Mouse (Mus musculus) heart, postnatal 0 days (tissue): ENCODE measurements at regions not wholly inside any gene's neighbourhood (a gene's known extent, or its start where the extent isn't known, plus 50 kb on each side); places are given as distances from the start of the nearest gene placed in this dataset.

ENCODE experiments used
- ATAC-seq: fragments of 200-750 bp; cut with Nextera tagmentation; 2 replicates; pipeline ENCODE4 v1.8.0; 2017; ENCODE audit warnings: low read depth, moderate number of reproducible peaks, moderate library complexity; ENCODE audit not compliant: insufficient read depth
- DNase-seq: peaks from one replicate; pipeline ENCODE4 v3.0.0-alpha.2; 2016; ENCODE audit warnings: low spot score
- H3K27ac ChIP-seq: fragments of 300-500 bp; sonication (generic); 2 replicates; pipeline ENCODE4 v1.5.1; 2014; ENCODE audit warnings: low read depth, mild to moderate bottlenecking
- H3K27me3 ChIP-seq: fragments of 300-500 bp; sonication (generic); 2 replicates; pipeline ENCODE4 v1.6.1; 2014; ENCODE audit warnings: low read length, mixed read lengths; ENCODE audit not compliant: control insufficient read depth, insufficient read depth
- H3K36me3 ChIP-seq: fragments of 300-500 bp; sonication (generic); replicated peaks from 2 replicates; pipeline ENCODE4 v1.6.1; 2014; ENCODE audit warnings: low read length, mixed read lengths; ENCODE audit not compliant: control insufficient read depth, insufficient read depth
- H3K4me1 ChIP-seq: fragments of 300-500 bp; sonication (generic); 2 replicates; pipeline ENCODE4 v1.6.1; 2014; ENCODE audit warnings: antibody characterized with exemption; ENCODE audit not compliant: control insufficient read depth, insufficient read depth
- H3K4me2 ChIP-seq: fragments of 300-500 bp; sonication (generic); 2 replicates; pipeline ENCODE4 v1.6.1; 2014; ENCODE audit warnings: low read depth, mild to moderate bottlenecking, low read length, moderate library complexity
- H3K4me3 ChIP-seq: fragments of 300-500 bp; sonication (generic); 2 replicates; pipeline ENCODE4 v1.5.1; 2014; ENCODE audit warnings: low read depth, low read length
- H3K9ac ChIP-seq: fragments of 300-500 bp; sonication (generic); replicated peaks from 2 replicates; pipeline ENCODE4 v1.6.1; 2014; ENCODE audit warnings: low read depth, low read length, mixed read lengths
- H3K9me3 ChIP-seq: fragments of 300-500 bp; sonication (generic); replicated peaks from 2 replicates; pipeline ENCODE4 v1.6.1; 2016; ENCODE audit warnings: low read length; ENCODE audit not compliant: control insufficient read depth
- CTCF ChIP-seq: IDR thresholded peaks from 2 replicates; pipeline ENCODE4 v1.5.1; 2016; ENCODE audit warnings: antibody characterized with exemption, control low read depth, low read depth
- EP300 ChIP-seq: IDR thresholded peaks from 2 replicates; pipeline ENCODE4 v1.6.1; 2016; ENCODE audit warnings: antibody characterized with exemption, low read depth
- WGBS: fragments of 180-500 bp; shearing (Covaris S2); extraction: QIAGEN DNeasy Blood & Tissue Kit; methylation state at CpG from one replicate; pipeline ENCODE4 v1.1.7; 2014; 5-methylcytosine and 5-hydroxymethylcytosine counted together

GRCm38 (mm10) chr12:69002106-69002505 is 156.9 kb downstream of the Rps29 start:
- H3K4me1 ChIP-seq = no peaks in the 10 kb centered on the region
- H3K9ac ChIP-seq = no peak overlapping the region
- ATAC-seq (no peak), DNase-seq (no peak)
- no peak overlapping the region for H3K4me2 ChIP-seq
- no peaks in the 10 kb centered on the region for H3K9me3 ChIP-seq
- no peak overlapping the region for H3K4me3 ChIP-seq
- H3K27ac ChIP-seq = no peak overlapping the region
- H3K36me3 ChIP-seq = no peaks in the 10 kb centered on the region
- no peaks in the 10 kb centered on the region for H3K27me3 ChIP-seq
- 82% methylated on average over 5 of the region's 5 CpGs for WGBS
- TF ChIP-seq EP300 (no peak), CTCF (no peak)

- Histone ChIP-seq H3K4me2 (no peak overlapping the region), H3K9ac (no peak overlapping the region), H3K4me1 (no peaks in the 10 kb centered on the region), H3K9me3 (no peaks in the 10 kb centered on the region), H3K27me3 (no peaks in the 10 kb centered on the region), H3K4me3 (no peak overlapping the region), H3K27ac (no peak overlapping the region), H3K36me3 (no peaks in the 10 kb centered on the region)
- DNase-seq = no peak
- no peak for ATAC-seq
- 67% methylated on average over 6 of the region's 6 CpGs for WGBS
- TF ChIP-seq EP300 (no peak), CTCF (no peak)
Measured at GRCm38 (mm10) chr12:68997259-68997658, 161.7 kb downstream of the Rps29 start.

GRCm38 (mm10) chr12:68996740-68997139 is 162.2 kb downstream of the Rps29 start:
- TF ChIP-seq CTCF = no peak
- TF ChIP-seq EP300 = no peak
- H3K27me3 ChIP-seq = no peaks in the 10 kb centered on the region
- H3K4me2 ChIP-seq = no peak overlapping the region
- H3K36me3 ChIP-seq = no peaks in the 10 kb centered on the region
- WGBS = 55% methylated on average over 12 of the region's 12 CpGs
- ATAC-seq (no peak), DNase-seq (no peak)
- H3K4me3 ChIP-seq = no peak overlapping the region
- H3K27ac ChIP-seq = no peak overlapping the region
- no peaks in the 10 kb centered on the region for H3K9me3 ChIP-seq
- H3K4me1 ChIP-seq = no peaks in the 10 kb centered on the region
- H3K9ac ChIP-seq = no peak overlapping the region

- no peak for ATAC-seq
- TF ChIP-seq EP300 (no peak), CTCF (no peak)
- 90% methylated on average over 4 of the region's 4 CpGs for WGBS
Measured at GRCm38 (mm10) chr12:68980640-68981039, 178.3 kb downstream of the Rps29 start.

GRCm38 (mm10) chr12:68980173-68980572 is 178.8 kb downstream of the Rps29 start:
- Histone ChIP-seq H3K4me3 (no peak overlapping the region), H3K36me3 (no peaks in the 10 kb centered on the region), H3K9me3 (no peaks in the 10 kb centered on the region), H3K4me2 (no peak overlapping the region), H3K27me3 (no peaks in the 10 kb centered on the region), H3K9ac (no peak overlapping the region), H3K27ac (no peak overlapping the region), H3K4me1 (no peaks in the 10 kb centered on the region)
- no peak for ATAC-seq
- TF ChIP-seq CTCF (no peak), EP300 (no peak)
- DNase-seq = no peak
- 51% methylated on average over 4 of the region's 4 CpGs for WGBS

More at GRCm38 (mm10) chr12:68980640-68981039, 178.3 kb downstream of the Rps29 start:
- no peak overlapping the region for H3K4me2 ChIP-seq
- no peaks in the 10 kb centered on the region for H3K4me1 ChIP-seq
- DNase-seq = no peak
- H3K36me3 ChIP-seq = no peaks in the 10 kb centered on the region
- no peak overlapping the region for H3K9ac ChIP-seq
- no peak overlapping the region for H3K4me3 ChIP-seq
- no peaks in the 10 kb centered on the region for H3K27me3 ChIP-seq
- H3K9me3 ChIP-seq = no peaks in the 10 kb centered on the region
- H3K27ac ChIP-seq = no peak overlapping the region

GRCm38 (mm10) chr12:68979232-68979631 is 179.8 kb downstream of the Rps29 start:
- 69% methylated on average over 3 of the region's 3 CpGs for WGBS
- no peak overlapping the region for H3K4me2 ChIP-seq
- no peaks in the 10 kb centered on the region for H3K36me3 ChIP-seq
- no peak overlapping the region for H3K4me3 ChIP-seq
- TF ChIP-seq CTCF (no peak), EP300 (no peak)
- H3K4me1 ChIP-seq = no peaks in the 10 kb centered on the region
- H3K27me3 ChIP-seq = no peaks in the 10 kb centered on the region
- no peak overlapping the region for H3K9ac ChIP-seq
- H3K9me3 ChIP-seq = no peaks in the 10 kb centered on the region
- no peak overlapping the region for H3K27ac ChIP-seq
- DNase-seq (no peak), ATAC-seq (no peak)
